Mouse (Mus musculus) liver, adult 2 months (tissue): ENCODE measurements at regions not wholly inside any gene's neighbourhood (a gene's known extent, or its start where the extent isn't known, plus 50 kb on each side); places are given as distances from the start of the nearest gene placed in this dataset.
A peak's percentile ranks its signal among the peaks of the same experiment; 100 is the strongest.

Source experiments
- DNase-seq: peaks from one replicate; pipeline ENCODE4 v3.0.0-alpha.2; 2011; ENCODE audit warnings: low read depth, low spot score; ENCODE audit errors: extremely low read depth
- H3K27ac ChIP-seq: fragments of 200-500 bp; replicated peaks from 2 replicates; pipeline ENCODE4 v1.5.1; 2012; ENCODE audit warnings: low read depth, mild to moderate bottlenecking, control low read depth, inconsistent platforms, low read length; ENCODE audit not compliant: insufficient read depth
- H3K27me3 ChIP-seq: fragments of 200-500 bp; 2 replicates; pipeline ENCODE4 v1.6.1; 2012; ENCODE audit warnings: mild to moderate bottlenecking, moderate library complexity, low read length, inconsistent platforms; ENCODE audit not compliant: control insufficient read depth, insufficient read depth
- H3K36me3 ChIP-seq: fragments of 200-500 bp; 2 replicates; pipeline ENCODE4 v1.6.1; 2012; ENCODE audit warnings: low read length, inconsistent platforms; ENCODE audit not compliant: control insufficient read depth, insufficient read depth
- H3K4me1 ChIP-seq: fragments of 200-500 bp; 2 replicates; pipeline ENCODE4 v1.6.1; 2011; ENCODE audit warnings: low read length; ENCODE audit not compliant: control insufficient read depth, insufficient read depth
- H3K4me3 ChIP-seq: fragments of 200-500 bp; 2 replicates; pipeline ENCODE4 v1.5.1; 2011; ENCODE audit warnings: low read depth, mild to moderate bottlenecking, control low read depth, low read length, moderate library complexity; ENCODE audit not compliant: insufficient read depth
- H3K79me2 ChIP-seq: fragments of 200-500 bp; 2 replicates; pipeline ENCODE4 v1.6.1; 2012; ENCODE audit warnings: inconsistent platforms, mild to moderate bottlenecking, low read length, moderate library complexity; ENCODE audit not compliant: control insufficient read depth, insufficient read depth
- H3K9ac ChIP-seq: fragments of 200-500 bp; 2 replicates; pipeline ENCODE4 v1.6.1; 2012; ENCODE audit warnings: low read depth, mild to moderate bottlenecking, control low read depth, inconsistent platforms, low read length
- CTCF ChIP-seq: fragments of 200-500 bp; IDR thresholded peaks from 2 replicates; pipeline ENCODE4 v1.5.1; 2011; ENCODE audit warnings: low read depth, low read length, control low read depth
- POLR2A ChIP-seq: fragments of 200-500 bp; IDR thresholded peaks from 2 replicates; pipeline ENCODE4 v1.6.1; 2011; ENCODE audit warnings: low read length, control low read depth; ENCODE audit not compliant: insufficient read depth; ENCODE audit errors: extremely low read depth
- WGBS: fragments of 180-500 bp; shearing (Covaris S2); methylation state at CpG from one replicate; pipeline ENCODE4 v1.1.7; 2018; 5-methylcytosine and 5-hydroxymethylcytosine counted together

- Histone ChIP-seq H3K27ac (no peak overlapping the region), H3K4me1 (no peaks in the 10 kb centered on the region), H3K4me3 (no peak overlapping the region), H3K36me3 (no peaks in the 10 kb centered on the region), H3K79me2 (no peaks in the 10 kb centered on the region), H3K9ac (no peak overlapping the region), H3K27me3 (no peaks in the 10 kb centered on the region)
- DNase-seq = no peak
- WGBS = 68% methylated on average over 6 of the region's 6 CpGs
- TF ChIP-seq POLR2A (no peak), CTCF (no peak)
These were observed 87.0 kb upstream of the 1700024P04Rik start for GRCm38 (mm10) chr13:99071413-99071812.

DNA sequence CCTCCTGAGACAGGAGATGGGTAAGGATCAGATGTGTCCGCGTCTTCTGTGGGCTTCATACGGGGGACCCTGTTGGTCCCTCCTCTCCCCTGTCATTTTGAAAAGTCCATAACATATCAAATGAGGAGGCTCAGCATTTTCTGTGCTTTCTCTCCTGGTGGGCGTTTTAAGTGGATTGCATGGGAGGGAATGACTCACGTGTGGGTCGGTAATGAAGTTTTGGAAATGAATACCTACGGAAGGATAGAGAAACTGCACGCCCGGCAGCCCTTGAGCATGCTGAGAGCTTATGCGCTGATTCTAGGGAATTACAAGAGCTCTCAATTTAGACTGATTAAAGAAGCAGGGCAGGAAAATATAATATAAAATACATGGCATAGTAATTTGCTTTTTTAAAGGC, 85.4 kb upstream of the 1700024P04Rik start:
- no peaks in the 10 kb centered on the region for H3K27me3 ChIP-seq
- no peak overlapping the region for H3K27ac ChIP-seq
- H3K4me1 ChIP-seq = no peaks in the 10 kb centered on the region
- no peak for DNase-seq
- no peaks in the 10 kb centered on the region for H3K79me2 ChIP-seq
- TF ChIP-seq CTCF (no peak), POLR2A (no peak)
- H3K36me3 ChIP-seq = no peaks in the 10 kb centered on the region
- no peak overlapping the region for H3K9ac ChIP-seq
- WGBS = 96% methylated on average over 10 of the region's 10 CpGs
- no peak overlapping the region for H3K4me3 ChIP-seq

- 80% methylated on average over 1 of the region's 1 CpGs for WGBS
These were observed 83.1 kb upstream of the 1700024P04Rik start for GRCm38 (mm10) chr13:99067504-99067903.

GRCm38 (mm10) chr13:99063431-99063830, 79.1 kb upstream of the 1700024P04Rik start:
- Histone ChIP-seq H3K36me3 (no peaks in the 10 kb centered on the region), H3K79me2 (no peaks in the 10 kb centered on the region), H3K27me3 (no peaks in the 10 kb centered on the region), H3K27ac (no peak overlapping the region), H3K4me1 (no peaks in the 10 kb centered on the region), H3K4me3 (no peak overlapping the region), H3K9ac (no peak overlapping the region)
- WGBS = 87% methylated on average over 4 of the region's 4 CpGs
- DNase-seq = no peak
- TF ChIP-seq CTCF = no peak
- TF ChIP-seq POLR2A = no peak

More at GRCm38 (mm10) chr13:99067504-99067903, 83.1 kb upstream of the 1700024P04Rik start:
- H3K36me3 ChIP-seq = no peaks in the 10 kb centered on the region
- no peaks in the 10 kb centered on the region for H3K27me3 ChIP-seq
- no peaks in the 10 kb centered on the region for H3K79me2 ChIP-seq
- H3K4me3 ChIP-seq = no peak overlapping the region
- H3K4me1 ChIP-seq = no peaks in the 10 kb centered on the region
- no peak for DNase-seq
- no peak overlapping the region for H3K9ac ChIP-seq
- H3K27ac ChIP-seq = no peak overlapping the region
- TF ChIP-seq POLR2A (no peak), CTCF (no peak)

DNA sequence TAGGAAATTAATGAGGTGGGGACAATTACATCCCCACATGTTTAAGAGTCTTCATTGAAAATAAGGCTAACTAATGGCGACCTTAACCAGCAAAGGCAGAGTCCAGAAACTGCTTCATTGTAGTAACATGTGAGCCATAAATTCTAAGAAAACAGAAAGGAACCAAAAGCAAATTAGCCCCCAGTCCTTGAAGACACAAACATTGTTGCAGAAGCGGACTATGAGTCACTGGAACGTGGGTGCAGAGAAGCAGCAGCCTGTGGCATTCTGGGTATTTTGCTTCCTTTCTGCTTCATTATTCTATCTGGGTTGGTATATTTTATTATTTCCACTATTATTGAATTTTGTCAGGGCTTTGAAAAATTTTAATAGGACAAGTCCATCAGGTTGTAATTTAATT, 78.6 kb upstream of the 1700024P04Rik start:
- TF ChIP-seq CTCF (no peak), POLR2A (no peak)
- WGBS = 91% methylated on average over 3 of the region's 3 CpGs
- H3K27ac ChIP-seq = no peak overlapping the region

GRCm38 (mm10) chr13:99058131-99058970, 74.0 kb upstream of the 1700024P04Rik start:
- DNase-seq = peak; percentile 89
- WGBS = 43% methylated on average over 13 of the region's 13 CpGs
- H3K27ac ChIP-seq = no peak overlapping the region
- TF ChIP-seq POLR2A = no peak
- TF ChIP-seq CTCF = no peak
- no peak overlapping the region for H3K9ac ChIP-seq
- no peaks in the 10 kb centered on the region for H3K27me3 ChIP-seq
- no peak overlapping the region for H3K4me3 ChIP-seq
- no peaks in the 10 kb centered on the region for H3K36me3 ChIP-seq
- no peaks in the 10 kb centered on the region for H3K79me2 ChIP-seq
- H3K4me1 ChIP-seq = no peaks in the 10 kb centered on the region

More for the DNA sequence above, 78.6 kb upstream of the 1700024P04Rik start:
- no peak for DNase-seq
- no peak overlapping the region for H3K4me3 ChIP-seq
- no peak overlapping the region for H3K9ac ChIP-seq
- no peaks in the 10 kb centered on the region for H3K36me3 ChIP-seq
- no peaks in the 10 kb centered on the region for H3K4me1 ChIP-seq
- no peaks in the 10 kb centered on the region for H3K79me2 ChIP-seq
- H3K27me3 ChIP-seq = no peaks in the 10 kb centered on the region
